Mouse (Mus musculus) embryo, embryonic 9.5 days (tissue): ENCODE measurements around the gene Disc1.

Source experiments
- DNase-seq: peaks from one replicate; pipeline ENCODE4 v3.0.0-alpha.2; 2017; ENCODE audit errors: extremely low spot score

Gene Disc1

DNA sequence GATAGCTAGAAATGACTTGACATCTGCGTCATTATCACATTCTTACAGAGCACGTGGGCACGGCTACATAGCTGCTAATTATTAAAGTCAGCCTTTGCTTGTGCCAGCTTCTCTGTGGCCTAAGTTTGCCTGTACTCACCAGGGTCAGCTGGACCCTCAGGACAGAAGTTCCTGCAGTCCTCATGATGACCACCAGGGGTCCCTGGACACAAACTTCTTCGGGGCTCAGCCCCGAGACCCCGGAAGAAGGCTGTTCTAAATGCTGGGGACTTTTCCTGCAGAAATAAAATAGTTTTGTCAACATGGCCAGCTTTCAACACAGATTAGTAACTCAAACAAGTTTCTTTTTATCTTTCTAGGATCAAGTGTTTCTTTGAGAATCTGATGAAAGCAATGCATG is 74.3 kb downstream of the Disc1 start:
- DNase-seq, result peak; percentile 53

GRCm38 (mm10) chr8:125130835-125131234 is 76.8 kb downstream of the Disc1 start:
- DNase-seq, result no peak

GRCm38 (mm10) chr8:125131265-125131664 is 77.3 kb downstream of the Disc1 start:
- no peak for DNase-seq

GRCm38 (mm10) chr8:125133685-125134114 is 79.7 kb downstream of the Disc1 start:
- DNase-seq, result no peak

GRCm38 (mm10) chr8:125134876-125135275 is 80.9 kb downstream of the Disc1 start:
- DNase-seq, result no peak

GRCm38 (mm10) chr8:125139689-125140150 is 85.7 kb downstream of the Disc1 start:
- DNase-seq, result no peak

- no peak for DNase-seq
Observed at GRCm38 (mm10) chr8:125140965-125141364, 87.0 kb downstream of the Disc1 start.

DNA sequence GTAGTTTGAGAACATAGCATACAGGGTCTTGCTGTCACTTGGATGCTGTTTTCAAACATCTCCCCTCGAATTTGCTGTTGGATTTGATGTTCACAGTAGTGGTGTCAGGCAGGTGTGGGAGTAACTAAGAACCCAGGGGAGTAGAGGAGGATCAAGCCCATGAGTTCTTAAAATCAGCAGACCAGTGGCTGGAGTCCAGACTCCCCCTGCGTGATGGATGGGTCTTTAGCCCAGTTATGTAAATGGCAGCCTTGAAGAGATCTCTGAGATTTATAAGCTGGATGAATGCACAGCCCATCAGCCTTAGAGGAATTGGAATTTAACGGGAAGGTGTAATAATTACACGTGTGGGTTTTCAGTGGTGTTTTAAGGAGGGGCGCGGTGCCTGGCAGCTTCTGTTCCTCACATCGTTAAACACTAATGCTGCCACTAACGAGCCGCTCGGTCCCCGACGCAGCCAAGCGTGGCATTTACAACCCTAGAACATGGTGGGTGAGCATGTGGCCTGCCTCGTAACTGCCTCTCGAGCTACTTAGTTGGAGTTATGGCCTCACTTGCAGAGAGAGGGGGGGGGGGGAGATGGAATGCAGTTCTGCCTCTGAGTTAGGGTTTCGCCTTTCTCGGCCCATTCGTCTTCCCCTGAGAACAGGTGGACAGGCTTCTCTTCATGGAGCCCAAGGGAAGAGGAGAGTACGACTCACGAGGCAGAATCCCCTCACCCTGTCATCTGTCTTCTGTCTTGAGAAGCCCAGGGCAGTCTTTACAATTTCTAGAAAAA is 103.1 kb downstream of the Disc1 start:
- peak; percentile 31 for DNase-seq

DNA sequence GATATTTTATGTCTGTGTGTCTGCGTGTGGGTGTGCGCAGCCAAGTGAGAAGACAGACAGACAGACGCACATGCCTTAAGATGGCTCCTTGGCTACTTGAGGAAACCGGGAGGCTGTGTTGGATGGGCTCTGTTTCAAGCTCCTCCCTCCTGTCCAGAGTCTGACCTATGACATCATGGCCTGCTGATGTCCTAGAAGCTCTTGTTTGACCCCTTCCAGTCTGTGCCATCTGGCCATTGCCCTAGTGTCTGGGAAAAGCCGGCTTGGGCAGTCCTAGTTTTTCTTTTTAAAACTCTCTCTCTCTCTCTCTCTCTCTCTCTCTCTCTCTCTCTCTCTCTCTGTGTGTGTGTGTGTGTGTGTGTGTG is 103.6 kb downstream of the Disc1 start:
- DNase-seq, result no peak

- DNase-seq, result no peak
Observed at GRCm38 (mm10) chr8:125159387-125159786, 105.4 kb downstream of the Disc1 start.

GRCm38 (mm10) chr8:125163491-125163890 is 109.5 kb downstream of the Disc1 start:
- DNase-seq, result no peak

DNA sequence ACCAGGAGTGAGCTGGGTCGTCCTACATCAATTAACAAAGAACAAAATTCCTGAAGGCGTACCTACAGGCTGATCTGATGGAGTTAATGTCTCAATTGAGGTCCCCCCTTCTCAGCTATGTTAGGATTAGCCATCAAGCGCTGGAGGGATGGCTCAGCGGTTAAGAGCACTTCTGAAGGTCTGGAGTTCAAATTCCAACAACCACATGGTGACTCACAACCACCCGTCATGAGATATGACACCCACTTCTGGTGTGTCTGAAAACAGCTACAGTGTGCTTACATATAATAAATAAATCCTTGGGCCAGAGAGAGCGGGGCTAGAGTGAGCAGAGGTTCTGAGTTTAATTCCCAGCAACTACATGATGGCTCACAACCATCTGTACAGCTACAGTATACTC is 109.9 kb downstream of the Disc1 start:
- no peak for DNase-seq

DNA sequence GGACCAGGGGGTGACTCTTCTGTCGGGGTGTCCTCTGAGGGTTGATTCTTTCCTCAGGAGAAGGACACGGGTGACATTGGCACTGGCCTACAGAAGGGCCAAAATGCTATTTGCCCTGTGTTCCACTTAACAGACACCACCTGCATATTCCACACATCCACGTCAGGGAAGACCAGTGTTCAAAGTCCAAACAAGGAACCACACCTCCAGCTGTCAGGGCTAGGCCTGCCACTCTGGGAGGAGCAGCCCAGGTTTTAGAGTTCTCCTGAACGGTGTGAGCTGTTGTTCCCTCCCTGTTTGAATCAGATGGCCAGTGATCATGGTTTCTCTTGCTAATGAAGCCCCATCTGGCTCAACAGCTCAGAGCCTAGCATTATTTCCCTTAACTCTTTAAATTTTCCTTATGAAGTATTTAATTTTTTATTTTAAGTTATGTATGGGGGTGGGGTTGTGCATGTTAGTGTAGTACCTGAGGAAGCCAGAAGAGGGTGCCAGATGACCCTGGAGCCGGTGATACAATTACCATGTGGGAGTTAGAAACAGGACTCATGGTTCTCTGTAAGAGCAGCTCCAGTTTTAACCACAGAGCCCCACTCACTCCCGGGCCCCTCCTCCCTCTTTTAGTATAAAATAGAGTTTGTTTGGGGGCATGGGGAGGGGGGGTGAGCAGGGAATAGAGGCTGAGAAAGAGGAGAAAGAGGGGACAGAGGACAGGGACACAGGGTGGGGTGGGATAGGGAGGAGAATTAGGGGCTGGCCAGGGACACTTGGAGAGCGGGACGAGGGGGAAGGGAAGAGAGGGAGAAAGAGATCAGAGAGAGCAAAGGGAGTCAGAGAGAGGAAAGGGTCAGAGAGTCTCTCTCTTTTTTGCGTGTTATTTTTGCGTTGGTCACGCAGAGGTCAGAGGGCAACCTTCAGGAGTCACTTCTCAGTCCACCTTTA is 111.8 kb downstream of the Disc1 start:
- DNase-seq, result peak; percentile 62

DNA sequence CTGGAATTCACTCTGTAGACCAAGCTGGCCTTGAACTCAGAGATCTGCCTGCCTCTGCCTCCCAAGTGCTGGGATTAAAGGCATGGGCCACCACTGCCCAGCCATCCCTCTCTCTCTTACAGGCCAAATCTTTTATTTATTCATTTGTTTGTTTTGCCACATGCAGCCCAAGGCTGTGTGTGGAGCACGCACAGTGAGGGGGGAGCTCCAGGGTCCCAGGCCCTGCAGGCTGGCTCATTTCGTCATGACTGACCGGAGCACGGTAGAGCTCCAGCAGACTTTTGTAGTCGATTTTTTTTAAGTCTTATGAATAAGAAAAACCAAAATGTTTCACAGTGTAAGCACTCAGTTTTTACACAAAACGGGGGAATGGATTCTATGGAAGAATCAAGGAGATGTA is 112.5 kb downstream of the Disc1 start:
- no peak for DNase-seq

GRCm38 (mm10) chr8:125166988-125167387 is 113.0 kb downstream of the Disc1 start:
- no peak for DNase-seq

DNA sequence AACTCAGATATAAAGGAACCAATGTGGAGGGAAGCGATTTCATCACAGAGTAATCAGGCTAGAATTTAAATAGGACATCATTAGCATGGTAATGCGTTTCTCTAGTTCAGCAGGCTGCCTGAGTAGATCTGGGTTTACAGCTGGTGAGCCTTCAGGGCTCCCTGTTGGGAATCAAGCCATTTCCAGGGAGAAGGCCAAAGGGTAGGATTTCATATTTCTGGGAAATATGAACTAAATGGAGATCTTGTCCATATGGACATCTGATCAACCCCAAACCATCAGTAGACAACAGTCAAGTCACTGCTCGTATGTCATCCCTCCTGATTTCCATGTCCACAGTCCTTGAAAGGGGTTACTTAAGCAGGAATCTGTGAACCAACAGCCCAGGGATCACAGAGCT is 115.6 kb downstream of the Disc1 start:
- no peak for DNase-seq

DNA sequence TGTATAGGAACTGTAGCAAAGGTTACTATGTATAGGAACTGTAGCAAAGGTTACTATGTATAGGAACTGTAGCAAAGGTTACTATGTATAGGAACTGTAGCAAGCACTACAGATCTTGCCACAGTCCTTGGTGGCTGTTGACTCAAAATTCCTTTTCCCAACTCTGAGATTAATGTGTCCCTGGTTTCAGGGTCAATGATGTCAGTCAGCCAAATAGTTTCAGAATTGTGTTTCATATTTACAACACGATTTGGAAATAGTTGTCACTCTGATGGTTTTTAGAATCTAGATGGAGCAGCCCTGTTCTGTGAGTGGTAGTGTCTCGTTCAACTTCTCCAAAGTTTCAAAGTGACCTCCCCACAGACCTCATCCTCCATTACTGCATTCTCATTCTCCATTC is 117.5 kb downstream of the Disc1 start:
- DNase-seq, result no peak

DNA sequence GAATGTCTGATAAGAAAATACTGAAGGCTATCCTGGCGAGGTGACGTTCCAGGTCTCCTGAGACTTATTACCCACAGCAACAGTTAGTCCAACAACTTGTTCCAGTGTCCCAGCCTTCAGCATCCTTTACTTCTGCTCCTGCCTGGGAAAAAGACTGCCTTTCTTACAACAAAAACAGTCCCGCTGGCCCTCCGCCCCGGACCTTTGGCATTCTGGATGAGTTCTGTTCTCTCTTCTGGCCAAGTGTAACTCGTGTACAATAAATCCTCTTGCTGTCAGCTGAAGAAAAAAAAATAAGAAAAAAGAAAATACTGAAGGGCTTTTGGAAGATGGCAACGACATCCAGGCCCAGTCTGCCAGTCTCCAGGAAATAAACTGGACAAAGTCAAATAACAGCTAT is 120.2 kb downstream of the Disc1 start:
- DNase-seq, result no peak

DNA sequence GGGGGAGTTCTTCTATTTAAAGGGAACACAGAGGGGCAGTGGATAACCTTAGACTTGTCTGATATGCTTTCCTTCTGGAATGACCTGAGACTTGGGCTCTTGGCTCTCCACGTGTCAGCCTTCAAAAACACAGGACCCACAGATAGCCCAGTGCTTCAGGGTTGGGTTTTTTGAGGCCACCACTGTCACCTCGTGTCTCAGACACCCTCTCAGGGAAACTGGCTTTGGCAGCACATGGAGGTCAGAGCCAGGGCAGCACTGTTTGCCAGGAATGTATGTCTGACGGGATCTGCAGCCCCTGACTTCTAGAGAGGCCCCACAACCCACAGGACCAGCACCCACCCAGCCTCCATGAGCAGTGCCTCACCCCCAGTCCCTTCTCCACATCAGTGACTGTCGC is 120.9 kb downstream of the Disc1 start:
- no peak for DNase-seq

DNA sequence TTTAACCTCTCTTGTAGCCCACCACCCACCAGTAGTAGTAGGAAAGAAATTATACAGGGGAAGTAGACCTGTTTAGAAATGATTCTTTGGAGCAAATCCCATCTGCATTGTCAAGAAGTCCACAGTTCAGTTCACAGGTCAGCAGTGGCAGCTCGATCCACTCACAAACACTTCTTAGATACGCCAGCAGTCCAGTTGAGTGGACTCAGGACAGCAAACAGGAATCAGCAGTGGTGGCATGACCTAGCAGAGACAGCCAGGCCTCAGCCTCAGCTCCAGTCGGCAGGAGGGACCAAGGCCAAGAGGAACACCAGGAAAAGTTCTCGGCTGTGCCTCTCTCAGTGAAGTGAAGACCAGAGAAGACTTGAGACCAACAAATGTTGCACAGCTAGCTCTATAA is 121.7 kb downstream of the Disc1 start:
- no peak for DNase-seq

GRCm38 (mm10) chr8:125177091-125177490 is 123.1 kb downstream of the Disc1 start:
- DNase-seq, result no peak

DNA sequence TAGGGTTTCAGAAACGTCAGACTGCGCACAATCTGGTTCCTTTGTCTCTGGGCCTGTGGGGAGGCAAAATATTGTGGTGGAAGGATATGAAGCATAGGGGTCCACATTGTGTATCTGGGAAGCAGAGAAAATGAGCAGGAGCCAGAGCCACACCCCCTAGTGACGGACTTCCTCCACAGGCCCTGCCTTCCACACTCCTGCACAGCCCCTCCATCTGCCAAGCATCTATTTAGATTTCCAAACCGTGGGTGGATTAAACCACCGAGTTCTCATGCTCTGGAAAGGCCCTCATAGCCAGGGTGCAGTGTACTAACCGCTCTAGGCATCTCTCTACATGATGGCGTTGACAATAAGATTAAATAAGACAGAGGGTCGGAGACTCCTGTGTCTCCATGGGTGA is 124.0 kb downstream of the Disc1 start:
- no peak for DNase-seq
